Mouse (Mus musculus): ENCODE data around the gene Rasgrp3. TPM values are rescaled to one million over a fixed set of nuclear protein-coding genes. Genes with fewer than 3 reads are reported as not detected.

Gene Rasgrp3
- total and polyA plus RNA-seq, 2 experiments from 2014 or later = 4.8 to 8.1 TPM

DNA sequence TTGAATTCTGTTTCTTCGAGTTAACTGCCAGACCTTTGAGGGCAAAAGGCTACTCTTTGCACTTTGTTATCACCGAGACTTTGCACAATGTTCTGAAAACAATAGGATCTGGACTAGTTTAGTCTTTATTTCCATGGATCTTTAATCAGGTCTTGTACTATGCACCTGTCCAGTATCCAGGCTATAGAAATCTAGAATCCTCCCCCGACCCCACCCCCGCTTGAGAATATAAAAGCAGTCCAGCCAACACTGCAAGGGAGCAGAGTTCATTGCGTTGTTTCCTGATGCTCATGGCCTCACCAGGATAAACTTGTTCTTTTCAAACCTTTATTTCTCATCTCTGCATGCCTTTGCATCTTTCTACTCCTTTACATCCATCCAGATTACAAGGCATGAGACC lies 73.6 kb downstream of the Rasgrp3 start:
- ATAC-seq (ENCODE audit: low FRiP score) = no peak
- Histone ChIP-seq H3K4me2 (ENCODE audit: low read depth, low read length, poor library complexity, severe bottlenecking) (no peak overlapping the region), H3K4me3 (ENCODE audit: low read depth, low read length) (no peak overlapping the region), H3K9me3 (ENCODE audit: low read length) (no peaks in the 10 kb centered on the region), H3K36me3 (ENCODE audit: insufficient read depth, low read length) (no peaks in the 10 kb centered on the region), H3K27me3 (ENCODE audit: insufficient read depth, low read length) (no peaks in the 10 kb centered on the region), H3K9ac (replicated peaks; ENCODE audit: low read length, poor library complexity, severe bottlenecking) (no peak overlapping the region), H3K4me1 (ENCODE audit: insufficient read depth, low read length) (no peaks in the 10 kb centered on the region), H3K27ac (ENCODE audit: low read depth, low read length) (no peak overlapping the region)
- no peak for DNase-seq (ENCODE audit: low spot score)
- no peak for TF ChIP-seq CTCF (IDR thresholded peaks at IDR 0.05)
- WGBS = 92% methylated on average over 5 of the region's 5 CpGs

DNA sequence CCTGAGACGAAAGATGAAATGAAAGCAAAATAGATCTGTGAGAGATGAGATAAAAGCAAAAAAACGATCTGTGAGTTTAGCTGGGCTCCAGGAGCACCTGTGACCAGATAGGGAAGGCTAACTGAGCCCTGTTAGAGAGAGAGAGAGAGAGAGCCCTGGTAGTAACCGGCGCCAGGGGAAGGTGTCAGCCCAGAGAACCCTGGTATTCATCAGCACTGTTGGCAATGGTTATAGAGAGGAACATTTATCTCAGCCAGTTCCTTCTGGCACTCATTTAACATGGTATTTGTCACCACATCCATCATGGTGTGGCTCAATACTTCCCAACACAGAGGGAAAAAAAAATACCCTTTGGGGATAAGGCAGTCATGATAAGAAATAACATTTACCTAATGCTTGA lies 80.9 kb downstream of the Rasgrp3 start:
- Histone ChIP-seq H3K27me3 (ENCODE audit: insufficient read depth, low read length) (no peaks in the 10 kb centered on the region), H3K9me3 (ENCODE audit: low read length) (no peaks in the 10 kb centered on the region), H3K36me3 (ENCODE audit: insufficient read depth, low read length) (no peaks in the 10 kb centered on the region), H3K4me2 (ENCODE audit: low read depth, low read length, poor library complexity, severe bottlenecking) (no peak overlapping the region), H3K4me1 (ENCODE audit: insufficient read depth, low read length) (no peaks in the 10 kb centered on the region), H3K9ac (replicated peaks; ENCODE audit: low read length, poor library complexity, severe bottlenecking) (no peak overlapping the region), H3K4me3 (ENCODE audit: low read depth, low read length) (no peak overlapping the region), H3K27ac (ENCODE audit: low read depth, low read length) (no peak overlapping the region)
- no peak for ATAC-seq (ENCODE audit: low FRiP score)
- TF ChIP-seq CTCF (IDR thresholded peaks at IDR 0.05) = no peak
- DNase-seq (ENCODE audit: low spot score) = no peak
- 82% methylated on average over 4 of the region's 4 CpGs for WGBS

DNA sequence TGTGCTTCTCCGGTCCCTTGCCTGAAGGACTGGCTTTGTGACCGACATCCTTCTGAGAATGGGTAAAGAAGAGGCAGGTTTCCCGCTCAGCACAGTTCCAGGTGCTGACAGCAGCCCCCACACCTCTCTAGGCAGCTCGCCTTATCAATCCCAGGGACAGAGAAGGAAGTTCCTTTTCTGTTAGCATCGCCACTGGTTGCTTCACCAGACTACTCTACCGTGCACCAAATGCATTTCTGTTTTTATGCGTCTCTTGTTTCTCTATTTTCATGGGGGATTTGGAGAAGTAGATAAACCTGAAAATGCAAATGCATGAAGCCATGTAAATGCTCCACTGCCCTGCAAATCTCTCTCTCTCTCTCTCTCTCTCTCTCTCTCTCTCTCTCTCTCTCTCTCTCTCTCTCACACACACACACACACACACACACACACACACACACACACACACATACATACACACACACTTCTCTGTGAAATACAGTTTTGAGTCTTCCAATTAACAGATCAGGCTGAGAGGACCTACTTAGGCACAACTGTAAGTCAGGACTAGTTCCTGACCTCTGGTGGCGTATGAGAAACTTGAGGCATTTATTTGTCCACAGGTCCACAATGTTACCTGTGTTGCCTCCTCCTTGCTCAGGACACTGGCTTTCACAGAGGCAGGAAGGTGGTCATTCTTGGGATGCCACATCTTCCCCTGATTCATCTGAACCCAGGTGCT lies 82.6 kb downstream of the Rasgrp3 start:
- Histone ChIP-seq H3K9me3 (ENCODE audit: low read length) (no peaks in the 10 kb centered on the region), H3K27ac (ENCODE audit: low read depth, low read length) (no peak overlapping the region), H3K4me3 (ENCODE audit: low read depth, low read length) (no peak overlapping the region), H3K9ac (replicated peaks; ENCODE audit: low read length, poor library complexity, severe bottlenecking) (no peak overlapping the region), H3K27me3 (ENCODE audit: insufficient read depth, low read length) (no peaks in the 10 kb centered on the region), H3K4me1 (ENCODE audit: insufficient read depth, low read length) (no peaks in the 10 kb centered on the region), H3K36me3 (ENCODE audit: insufficient read depth, low read length) (no peaks in the 10 kb centered on the region), H3K4me2 (ENCODE audit: low read depth, low read length, poor library complexity, severe bottlenecking) (no peak overlapping the region)
- 59% methylated on average over 8 of the region's 8 CpGs for WGBS
- TF ChIP-seq CTCF (IDR thresholded peaks at IDR 0.05) = no peak
- no peak for ATAC-seq (ENCODE audit: low FRiP score)
- DNase-seq (ENCODE audit: low spot score) = no peak

DNA sequence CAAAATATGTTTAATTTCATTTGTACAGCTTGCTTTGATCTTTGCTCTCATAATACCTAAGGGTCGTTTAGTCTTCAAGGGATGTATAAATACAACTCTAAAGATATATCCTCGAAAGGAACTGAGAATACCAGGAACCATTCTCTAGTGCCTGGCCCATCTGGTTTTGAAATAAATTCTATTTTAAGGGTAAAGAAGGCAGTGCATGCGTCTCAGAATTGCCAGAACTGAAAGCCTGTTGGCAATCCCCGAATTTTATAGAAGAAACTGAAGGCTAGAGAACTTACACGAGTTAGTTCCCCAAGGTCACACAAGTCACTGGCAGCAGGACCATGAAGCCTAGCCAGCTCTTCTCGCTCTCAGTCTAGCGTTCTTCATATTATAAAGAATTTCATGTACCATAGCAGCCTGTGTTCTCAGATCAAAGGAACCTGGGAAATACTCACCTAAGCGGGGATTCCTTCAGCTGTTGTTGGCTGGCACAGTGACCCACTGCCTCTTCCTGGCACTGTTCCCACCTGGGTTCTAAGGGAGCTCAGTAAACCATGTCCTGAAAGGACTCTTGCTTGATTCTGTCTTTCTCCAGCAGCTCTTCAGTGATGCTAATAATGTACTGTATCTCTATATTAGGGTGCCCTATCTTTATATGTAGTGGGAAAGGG lies 83.7 kb downstream of the Rasgrp3 start:
- Histone ChIP-seq H3K9ac (replicated peaks; ENCODE audit: low read length, poor library complexity, severe bottlenecking) (no peak overlapping the region), H3K36me3 (ENCODE audit: insufficient read depth, low read length) (no peaks in the 10 kb centered on the region), H3K27me3 (ENCODE audit: insufficient read depth, low read length) (no peaks in the 10 kb centered on the region), H3K4me1 (ENCODE audit: insufficient read depth, low read length) (no peaks in the 10 kb centered on the region), H3K4me3 (ENCODE audit: low read depth, low read length) (no peak overlapping the region), H3K9me3 (ENCODE audit: low read length) (no peaks in the 10 kb centered on the region), H3K4me2 (ENCODE audit: low read depth, low read length, poor library complexity, severe bottlenecking) (no peak overlapping the region), H3K27ac (ENCODE audit: low read depth, low read length) (no peak overlapping the region)
- TF ChIP-seq CTCF (IDR thresholded peaks at IDR 0.05) = no peak
- 80% methylated on average over 8 of the region's 8 CpGs for WGBS
- ATAC-seq (ENCODE audit: low FRiP score) (no peak), DNase-seq (ENCODE audit: low spot score) (no peak)

DNA sequence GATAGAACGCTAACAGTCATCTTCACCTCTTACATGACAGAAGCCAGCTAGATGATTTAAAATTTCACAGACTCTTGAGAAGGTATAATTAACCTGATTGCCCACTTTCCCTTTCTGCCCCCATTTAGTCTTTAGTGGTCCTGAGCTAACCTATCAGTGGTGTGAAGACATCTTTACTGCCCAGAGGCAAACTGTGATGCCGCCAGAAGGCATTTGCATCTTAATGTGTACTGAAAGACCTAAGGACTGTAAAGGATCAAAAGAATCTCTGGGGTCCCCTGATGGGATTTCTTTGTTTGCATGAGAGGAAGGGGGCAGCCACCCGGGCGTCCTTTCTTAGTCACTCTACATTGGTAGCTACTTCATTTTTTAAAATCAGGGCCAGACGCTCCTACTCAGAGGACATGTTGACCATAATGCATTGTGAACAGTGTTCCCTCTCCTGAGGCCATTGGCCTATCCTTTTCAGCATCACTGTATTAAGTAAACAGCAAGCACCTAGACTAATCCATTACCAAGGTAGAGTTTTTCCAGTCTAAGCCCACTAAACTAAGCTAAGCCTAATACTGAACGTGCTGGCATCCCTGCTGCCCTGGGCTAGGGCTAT lies 85.6 kb downstream of the Rasgrp3 start:
- no peaks in the 10 kb centered on the region for H3K4me1 ChIP-seq (ENCODE audit: insufficient read depth, low read length)
- WGBS = 20% methylated on average over 6 of the region's 6 CpGs
- DNase-seq (ENCODE audit: low spot score) (no peak), ATAC-seq (ENCODE audit: low FRiP score) (no peak)
- no peak overlapping the region for H3K27ac ChIP-seq (ENCODE audit: low read depth, low read length)
- no peak overlapping the region for H3K9ac ChIP-seq (replicated peaks; ENCODE audit: low read length, poor library complexity, severe bottlenecking)
- no peak overlapping the region for H3K4me2 ChIP-seq (ENCODE audit: low read depth, low read length, poor library complexity, severe bottlenecking)
- no peaks in the 10 kb centered on the region for H3K9me3 ChIP-seq (ENCODE audit: low read length)
- H3K36me3 ChIP-seq (ENCODE audit: insufficient read depth, low read length) = no peaks in the 10 kb centered on the region
- TF ChIP-seq CTCF (IDR thresholded peaks at IDR 0.05) = no peak
- H3K27me3 ChIP-seq (ENCODE audit: insufficient read depth, low read length) = no peaks in the 10 kb centered on the region
- no peak overlapping the region for H3K4me3 ChIP-seq (ENCODE audit: low read depth, low read length)
